Mouse (Mus musculus) liver, adult 2 months (tissue): ENCODE results near the gene Skp2. TPM values are rescaled to one million over a fixed set of nuclear protein-coding genes. Genes with fewer than 3 reads are reported as not detected.
"Not testable (repeated sequence)": the region's sequence is repeated elsewhere in the genome, so short reads cannot be mapped to it uniquely, and the experiment has no call there.

Experiments used
- DNase-seq: peaks from one replicate; pipeline ENCODE4 v3.0.0-alpha.2; 2011; ENCODE audit warnings: low read depth, low spot score; ENCODE audit errors: extremely low read depth
- H3K27ac ChIP-seq: fragments of 200-500 bp; replicated peaks from 2 replicates; pipeline ENCODE4 v1.5.1; 2012; ENCODE audit warnings: low read depth, mild to moderate bottlenecking, control low read depth, inconsistent platforms, low read length; ENCODE audit not compliant: insufficient read depth
- H3K27me3 ChIP-seq: fragments of 200-500 bp; 2 replicates; pipeline ENCODE4 v1.6.1; 2012; ENCODE audit warnings: mild to moderate bottlenecking, moderate library complexity, low read length, inconsistent platforms; ENCODE audit not compliant: control insufficient read depth, insufficient read depth
- H3K36me3 ChIP-seq: fragments of 200-500 bp; 2 replicates; pipeline ENCODE4 v1.6.1; 2012; ENCODE audit warnings: low read length, inconsistent platforms; ENCODE audit not compliant: control insufficient read depth, insufficient read depth
- H3K4me1 ChIP-seq: fragments of 200-500 bp; 2 replicates; pipeline ENCODE4 v1.6.1; 2011; ENCODE audit warnings: low read length; ENCODE audit not compliant: control insufficient read depth, insufficient read depth
- H3K4me3 ChIP-seq: fragments of 200-500 bp; 2 replicates; pipeline ENCODE4 v1.5.1; 2011; ENCODE audit warnings: low read depth, mild to moderate bottlenecking, control low read depth, low read length, moderate library complexity; ENCODE audit not compliant: insufficient read depth
- H3K79me2 ChIP-seq: fragments of 200-500 bp; 2 replicates; pipeline ENCODE4 v1.6.1; 2012; ENCODE audit warnings: inconsistent platforms, mild to moderate bottlenecking, low read length, moderate library complexity; ENCODE audit not compliant: control insufficient read depth, insufficient read depth
- H3K9ac ChIP-seq: fragments of 200-500 bp; 2 replicates; pipeline ENCODE4 v1.6.1; 2012; ENCODE audit warnings: low read depth, mild to moderate bottlenecking, control low read depth, inconsistent platforms, low read length
- CTCF ChIP-seq: fragments of 200-500 bp; IDR thresholded peaks from 2 replicates; pipeline ENCODE4 v1.5.1; 2011; ENCODE audit warnings: low read depth, low read length, control low read depth
- POLR2A ChIP-seq: fragments of 200-500 bp; IDR thresholded peaks from 2 replicates; pipeline ENCODE4 v1.6.1; 2011; ENCODE audit warnings: low read length, control low read depth; ENCODE audit not compliant: insufficient read depth; ENCODE audit errors: extremely low read depth
- whole genome bisulfite sequencing: fragments of 180-500 bp; shearing (Covaris S2); methylation state at CpG from one replicate; pipeline ENCODE4 v1.1.7; 2018; 5-methylcytosine and 5-hydroxymethylcytosine counted together
- polyA plus RNA-seq: library from polyadenylated mRNA; depleted of rRNA; stranded (reverse); fragments of >200 nt; gene quantifications from 2 replicates; pipeline ENCODE4 v1.2.3, GENCODE M21; 2012; rRNA removed
- total RNA-seq: library from RNA; depleted of rRNA; stranded (reverse); fragments of >200 nt; gene quantifications from 2 replicates; pipeline ENCODE4 v1.2.3, GENCODE M21; 2014; rRNA removed

Skp2 gene
- total RNA-seq (1.6 and 1.7 TPM in 2 replicates), polyA plus RNA-seq (0.29 and 0.62 TPM in 2 replicates)

- H3K4me1 ChIP-seq: peaks cover 4% of the 10 kb centered on the region; the same call in 1 of the 2 replicates
- H3K27me3 ChIP-seq: no peaks in the 10 kb centered on the region
- H3K36me3 ChIP-seq: peaks cover 55% of the 10 kb centered on the region
- H3K9ac ChIP-seq: no peak within 1 kb of the TSS
- H3K27ac ChIP-seq: no peak within 1 kb of the TSS
- H3K79me2 ChIP-seq: no peaks in the 10 kb centered on the region; the same call in 1 of the 2 replicates
- DNase-seq: no peak
- no peak within 1 kb of the TSS for H3K4me3 ChIP-seq
- no peak for TF ChIP-seq POLR2A
- TF ChIP-seq CTCF: no peak
Observed at GRCm38 (mm10) chr15:9155325-9155724, at the start of gene Skp2. Skp2 (minus strand) TSS chr15:9155425.

- no peaks in the 10 kb centered on the region for H3K27me3 ChIP-seq
- H3K79me2 ChIP-seq: no peaks in the 10 kb centered on the region
- TF ChIP-seq CTCF (no peak), POLR2A (no peak)
- peaks cover 26% of the 10 kb centered on the region for H3K36me3 ChIP-seq
- no peak for DNase-seq
- no peaks in the 10 kb centered on the region for H3K4me1 ChIP-seq
- 73% methylated on average over 6 of the region's 6 CpGs for WGBS
- no peak overlapping the region for H3K4me3 ChIP-seq
- no peak overlapping the region for H3K27ac ChIP-seq
- no peak overlapping the region for H3K9ac ChIP-seq
Observed at GRCm38 (mm10) chr15:9198421-9198820, 43.2 kb upstream of the Skp2 start.

GRCm38 (mm10) chr15:9192685-9193084, 37.5 kb upstream of the Skp2 start:
- H3K27ac ChIP-seq, H3K27me3 ChIP-seq, H3K4me3 ChIP-seq, H3K9ac ChIP-seq, H3K79me2 ChIP-seq, H3K4me1 ChIP-seq: not testable (repeated sequence)
- peak; percentile 28 for DNase-seq
- H3K36me3 ChIP-seq: peaks cover 29% of the 10 kb centered on the region

GRCm38 (mm10) chr15:9189796-9190195, 34.6 kb upstream of the Skp2 start:
- Histone ChIP-seq H3K79me2 (no peaks in the 10 kb centered on the region), H3K4me3 (no peak overlapping the region), H3K9ac (no peak overlapping the region), H3K27ac (no peak overlapping the region), H3K4me1 (no peaks in the 10 kb centered on the region), H3K36me3 (peaks cover 32% of the 10 kb centered on the region), H3K27me3 (no peaks in the 10 kb centered on the region)
- TF ChIP-seq POLR2A (no peak), CTCF (no peak)
- DNase-seq: no peak
- 97% methylated on average over 2 of the region's 2 CpGs for WGBS

- WGBS: 97% methylated on average over 5 of the region's 5 CpGs
- no peak overlapping the region for H3K4me3 ChIP-seq
- H3K27me3 ChIP-seq: no peaks in the 10 kb centered on the region
- no peaks in the 10 kb centered on the region for H3K4me1 ChIP-seq
- H3K27ac ChIP-seq: no peak overlapping the region
- H3K79me2 ChIP-seq: no peaks in the 10 kb centered on the region
- DNase-seq: no peak
- H3K9ac ChIP-seq: no peak overlapping the region
- TF ChIP-seq CTCF (no peak), POLR2A (no peak)
- peaks cover 44% of the 10 kb centered on the region for H3K36me3 ChIP-seq
Observed at GRCm38 (mm10) chr15:9183995-9184394, 28.8 kb upstream of the Skp2 start.

- TF ChIP-seq POLR2A (no peak), CTCF (no peak)
- Histone ChIP-seq H3K4me3 (no peak overlapping the region), H3K9ac (no peak overlapping the region), H3K4me1 (no peaks in the 10 kb centered on the region), H3K27ac (no peak overlapping the region), H3K27me3 (no peaks in the 10 kb centered on the region), H3K79me2 (no peaks in the 10 kb centered on the region), H3K36me3 (peaks cover 41% of the 10 kb centered on the region)
- no peak for DNase-seq
- WGBS: 96% methylated on average over 3 of the region's 3 CpGs
Observed at GRCm38 (mm10) chr15:9177038-9177437, 21.8 kb upstream of the Skp2 start.
